Mouse (Mus musculus): ENCODE results near the gene Adcyap1. TPM values are rescaled to one million over a fixed set of nuclear protein-coding genes. Genes with fewer than 3 reads are reported as not detected.

The Adcyap1 gene
- total RNA-seq (2021): under 1 TPM in 1 of 2 experiments, not detected in 1; 0.96 TPM
- long read RNA-seq, experiment 1: 0 reads
- long read RNA-seq, experiment 2: 0 reads

- DNase-seq (ENCODE audit: low spot score in 2 of 2): no peak
These were observed at the start of gene Adcyap1 for GRCm38 (mm10) chr17:93198717-93199116. TSS of gene Adcyap1 (plus strand) at chr17:93199017.

DNA sequence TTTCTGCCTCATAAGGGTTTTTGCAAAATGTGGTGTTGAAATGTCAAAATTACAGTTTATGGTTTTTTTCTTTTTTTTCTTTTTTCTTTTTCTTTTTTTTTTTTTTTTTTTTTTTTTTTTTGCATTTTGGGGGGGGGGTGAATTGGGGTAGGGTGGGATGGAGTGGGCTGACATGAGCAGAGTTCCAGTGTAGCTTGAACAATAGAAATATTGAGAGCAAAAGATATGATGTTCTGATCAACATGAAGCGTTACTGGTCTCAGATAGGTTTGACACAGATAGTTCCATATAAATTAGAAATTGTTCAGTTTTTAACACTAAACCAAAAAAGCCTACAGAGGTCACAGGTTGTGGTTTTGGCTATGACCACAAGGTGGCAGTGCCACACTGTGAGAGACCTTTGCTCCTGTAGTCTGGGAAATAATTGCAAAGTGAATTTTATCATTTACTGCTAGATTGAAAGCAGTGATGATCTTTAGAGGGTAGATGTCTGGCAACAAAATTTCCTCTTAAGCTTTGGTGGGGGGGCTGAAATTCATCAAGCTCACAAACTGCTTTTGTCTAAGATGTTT, 40.5 kb upstream of the Adcyap1 start:
- peak; percentile 56 to 59 for DNase-seq (ENCODE audit: low spot score in 2 of 2)

- no peak for DNase-seq (ENCODE audit: low spot score in 2 of 2)
These were observed 29.2 kb upstream of the Adcyap1 start for GRCm38 (mm10) chr17:93169572-93169971.

- DNase-seq (ENCODE audit: low spot score in 2 of 2): no peak
These were observed 2.0 kb upstream of the Adcyap1 start for GRCm38 (mm10) chr17:93196846-93197245.

DNA sequence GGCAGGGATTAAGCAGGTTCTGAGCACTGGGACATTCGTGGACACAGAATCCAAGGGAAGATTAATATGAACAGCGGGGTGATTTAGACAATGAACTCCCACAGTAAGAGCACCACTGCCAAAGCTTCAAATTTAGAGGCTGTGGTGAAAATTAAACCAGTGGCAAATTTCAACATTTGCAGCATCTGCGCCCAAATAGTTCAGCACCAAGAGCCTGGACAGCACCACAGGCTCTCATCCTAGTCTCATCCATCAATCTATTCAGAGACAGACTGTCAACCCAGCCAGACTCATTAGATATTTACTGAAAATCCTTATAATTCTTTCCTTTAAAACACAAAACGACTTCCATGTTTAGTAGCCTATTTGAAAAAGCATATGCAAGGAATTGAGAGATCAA, 604 bp upstream of the Adcyap1 start:
- no peak for DNase-seq (ENCODE audit: low spot score in 2 of 2)

DNA sequence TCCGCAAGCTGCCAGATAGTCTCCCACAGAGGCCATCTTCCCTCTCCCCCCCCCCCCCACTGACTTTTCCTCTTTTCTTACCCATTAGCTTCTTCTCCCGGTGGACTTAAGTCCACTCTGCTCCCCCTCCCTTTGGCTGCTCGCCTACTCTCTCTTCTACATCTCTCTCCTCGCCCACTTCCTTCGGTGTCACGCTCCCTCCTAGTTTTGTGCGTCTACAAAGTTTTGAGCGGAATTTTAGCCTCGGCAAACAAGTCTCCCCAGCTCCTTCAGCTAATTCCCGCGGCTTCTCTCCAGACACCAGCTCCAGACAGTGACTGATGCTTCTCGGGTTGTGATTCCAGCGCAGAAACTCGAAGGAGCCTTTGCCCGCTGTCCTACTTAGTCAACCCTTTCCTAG, 401 bp downstream of the Adcyap1 start:
- DNase-seq (ENCODE audit: low spot score in 2 of 2): no peak

DNA sequence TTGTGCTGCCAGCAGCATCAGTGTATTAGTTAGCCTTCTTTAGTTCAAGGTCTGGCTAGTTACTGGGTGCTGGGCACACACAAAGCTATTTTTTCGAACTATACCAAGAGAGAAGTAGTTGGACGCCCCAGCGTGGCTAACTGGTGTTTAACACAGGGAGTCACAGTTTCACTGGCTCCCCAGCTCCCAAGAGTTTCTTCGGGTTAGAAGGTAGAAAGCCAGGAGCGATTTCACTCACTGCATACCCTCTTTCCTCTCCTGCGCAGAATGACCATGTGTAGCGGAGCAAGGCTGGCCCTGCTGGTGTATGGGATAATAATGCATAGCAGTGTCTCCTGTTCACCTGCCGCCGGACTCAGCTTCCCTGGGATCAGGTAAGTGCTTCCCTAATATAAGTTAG, 930 bp downstream of the Adcyap1 start:
- no peak for DNase-seq (ENCODE audit: low spot score in 2 of 2)

DNA sequence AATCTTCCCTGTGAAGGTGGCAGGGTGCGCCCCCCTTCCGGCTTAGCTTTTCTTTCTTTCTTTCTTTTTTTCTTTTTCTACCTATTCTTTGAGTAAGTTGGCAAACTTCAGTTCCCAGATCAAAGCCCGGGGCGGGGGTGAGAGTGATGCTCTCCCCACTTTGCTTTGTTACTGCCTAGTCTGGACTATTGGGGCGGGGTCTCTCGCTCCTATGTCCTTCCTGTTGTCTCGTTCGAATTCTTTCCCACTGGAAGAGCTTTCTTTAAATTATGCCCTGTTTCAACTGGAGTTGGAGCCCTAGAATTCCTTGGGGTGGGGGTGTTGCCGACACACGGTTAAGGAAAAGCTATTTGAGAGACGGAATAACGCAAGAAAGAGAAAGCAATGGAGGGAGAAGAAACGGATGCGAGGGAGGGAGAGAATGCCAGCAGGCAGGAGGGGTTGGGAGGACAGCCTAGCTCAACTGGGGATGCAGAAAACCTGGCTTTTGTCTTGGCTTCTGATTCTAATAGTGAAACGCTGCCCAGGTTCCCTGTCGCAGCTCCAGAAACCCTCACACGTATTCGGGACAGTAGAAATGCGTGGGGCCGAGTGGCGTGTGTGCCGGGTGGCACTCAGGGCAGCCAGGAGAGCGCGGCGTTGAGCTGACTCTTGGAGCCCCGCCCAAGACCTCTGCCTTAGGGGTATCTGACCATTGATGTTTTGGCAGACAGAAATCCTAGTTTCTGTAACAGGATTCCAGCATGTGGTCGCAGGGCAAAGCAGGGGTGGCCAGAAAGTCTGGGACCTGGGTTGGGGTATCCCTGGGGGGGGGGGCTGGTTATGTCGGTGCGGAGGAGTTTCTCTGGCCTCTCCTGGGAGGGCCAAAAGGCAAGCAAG, 1.8 kb downstream of the Adcyap1 start:
- no peak for DNase-seq (ENCODE audit: low spot score in 2 of 2)

DNA sequence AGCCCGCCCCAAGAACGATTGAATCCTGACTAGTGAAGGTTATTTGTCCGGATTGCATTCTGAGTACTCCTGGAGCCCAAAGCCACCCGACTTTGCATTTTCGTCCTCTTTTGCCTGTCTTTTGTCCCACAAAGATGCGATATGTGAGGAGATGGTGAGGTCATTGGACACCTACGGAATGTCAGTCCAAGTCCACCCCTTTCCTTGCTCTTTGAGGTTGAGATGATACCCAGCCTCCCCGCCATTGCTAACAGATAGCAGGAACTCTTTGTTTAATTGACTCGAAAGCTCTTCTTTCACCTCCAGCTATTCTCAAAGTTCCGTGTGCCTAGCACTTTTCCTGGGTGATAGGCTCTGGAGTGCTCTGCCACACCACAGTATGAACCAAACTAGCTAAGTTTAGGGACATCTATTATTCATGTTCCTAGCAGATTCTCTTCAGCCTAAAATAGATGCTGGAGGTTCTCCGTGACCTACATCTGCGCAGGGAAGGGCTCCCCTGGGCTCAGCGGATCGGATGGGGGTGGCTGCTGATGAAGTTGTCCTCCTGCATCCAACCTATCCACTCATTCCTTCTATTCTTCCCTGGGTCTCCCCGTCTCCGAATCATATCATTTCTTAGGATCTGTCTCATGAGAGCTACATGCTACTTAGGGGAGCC, 2.6 kb downstream of the Adcyap1 start:
- DNase-seq (ENCODE audit: low spot score in 2 of 2): no peak

- DNase-seq (ENCODE audit: low spot score in 2 of 2): no peak
These were observed 3.6 kb downstream of the Adcyap1 start for GRCm38 (mm10) chr17:93202165-93203075.

- no peak for DNase-seq (ENCODE audit: low spot score in 2 of 2)
These were observed 4.5 kb downstream of the Adcyap1 start for GRCm38 (mm10) chr17:93203076-93204031.

- DNase-seq (ENCODE audit: low spot score in 2 of 2): no peak
These were observed 19.0 kb downstream of the Adcyap1 start for GRCm38 (mm10) chr17:93217785-93218184.

DNA sequence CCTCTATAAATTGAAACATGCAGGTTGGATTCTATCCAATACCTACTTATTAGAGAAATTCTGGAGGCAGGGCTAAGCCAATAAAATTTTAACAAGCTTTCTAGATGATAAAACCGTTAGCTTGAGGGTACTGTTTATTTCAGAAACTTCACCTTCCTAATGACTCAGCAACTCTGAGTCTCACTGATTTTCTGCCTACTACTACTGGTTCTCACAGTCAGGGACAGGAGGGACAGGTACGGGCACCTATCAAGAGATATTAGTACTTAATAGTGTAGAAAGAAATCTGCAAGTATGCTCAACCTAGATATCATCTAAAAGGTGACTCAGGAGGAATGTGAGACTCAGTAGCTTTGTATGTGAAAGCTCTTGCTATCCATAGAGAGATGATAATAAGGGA, 19.8 kb downstream of the Adcyap1 start:
- DNase-seq (ENCODE audit: low spot score in 2 of 2): no peak

DNA sequence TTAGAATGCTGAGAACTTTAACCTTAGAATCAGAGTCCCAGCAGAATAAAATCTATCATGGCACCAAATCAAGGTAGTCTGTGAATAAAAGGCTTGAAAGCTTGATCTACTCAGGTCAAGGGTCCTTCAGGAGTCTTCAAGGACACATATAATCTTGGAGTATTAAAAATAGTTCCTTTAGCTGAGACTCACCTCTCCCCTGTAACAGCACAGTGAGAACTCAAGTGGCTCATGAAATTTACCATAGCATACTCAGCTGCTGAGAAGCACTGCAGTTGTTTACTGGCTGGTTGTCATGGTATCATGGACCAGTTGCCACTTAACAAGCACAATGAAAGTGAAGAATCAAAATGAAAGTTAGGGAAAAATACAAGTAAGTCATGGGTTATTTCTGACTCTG, 38.5 kb downstream of the Adcyap1 start:
- no peak for DNase-seq (ENCODE audit: low spot score in 2 of 2)
